Mouse (Mus musculus) limb, embryonic 12.5 days (tissue): ENCODE data around the gene Efcab8. TPM values are rescaled to one million over a fixed set of nuclear protein-coding genes. Genes with fewer than 3 reads are reported as not detected.
"Not testable (repeated sequence)": the region's sequence is repeated elsewhere in the genome, so short reads cannot be mapped to it uniquely, and the experiment has no call there.

Source experiments
- ATAC-seq: fragments of 200-750 bp; cut with Nextera tagmentation; 2 replicates; pipeline ENCODE4 v1.8.0; 2017; ENCODE audit warnings: low read depth, moderate TSS enrichment; ENCODE audit not compliant: insufficient number of reproducible peaks, insufficient read depth, low FRiP score, low TSS enrichment
- H3K27ac ChIP-seq: fragments of 300-500 bp; sonication (generic); 2 replicates; pipeline ENCODE4 v1.5.1; 2016; ENCODE audit warnings: mild to moderate bottlenecking, moderate library complexity
- H3K27me3 ChIP-seq: fragments of 300-500 bp; sonication (generic); 2 replicates; pipeline ENCODE4 v1.6.1; 2016; ENCODE audit warnings: mild to moderate bottlenecking, moderate library complexity
- H3K36me3 ChIP-seq: fragments of 300-500 bp; sonication (generic); 2 replicates; pipeline ENCODE4 v1.6.1; 2016; ENCODE audit warnings: mild to moderate bottlenecking, moderate library complexity
- H3K4me1 ChIP-seq: fragments of 300-500 bp; sonication (generic); replicated peaks from 2 replicates; pipeline ENCODE4 v1.6.1; 2016
- H3K4me2 ChIP-seq: fragments of 300-500 bp; sonication (generic); 2 replicates; pipeline ENCODE4 v1.6.1; 2016; ENCODE audit warnings: mild to moderate bottlenecking, moderate library complexity
- H3K4me3 ChIP-seq: fragments of 300-500 bp; sonication (generic); replicated peaks from 2 replicates; pipeline ENCODE4 v1.5.1; 2016; ENCODE audit warnings: mild to moderate bottlenecking
- H3K9ac ChIP-seq: fragments of 300-500 bp; sonication (generic); replicated peaks from 2 replicates; pipeline ENCODE4 v1.6.1; 2016; ENCODE audit warnings: mild to moderate bottlenecking, moderate library complexity
- H3K9me3 ChIP-seq: fragments of 300-500 bp; sonication (generic); 2 replicates; pipeline ENCODE4 v1.6.1; 2016; ENCODE audit warnings: mild to moderate bottlenecking, moderate library complexity
- WGBS: fragments of 180-500 bp; shearing (Covaris S2); methylation state at CpG from one replicate; pipeline ENCODE4 v1.1.7; 2016; 5-methylcytosine and 5-hydroxymethylcytosine counted together
- polyA plus RNA-seq: library from polyadenylated mRNA; unstranded; fragments of >200 nt; fragmentation: Nextera tagmentation; extraction: Ambion mirVana; gene quantifications from 2 replicates; pipeline ENCODE4 v1.2.1, GENCODE M21; 2016

Gene Efcab8
- polyA plus RNA-seq, 1 experiment from 2014 or later = 0.14 TPM

- H3K4me3 ChIP-seq = peak overlapping the region; percentile 33
- peak overlapping the region; percentile 64 for H3K4me2 ChIP-seq
- ATAC-seq = peak; percentile 85
- H3K9me3 ChIP-seq = no peaks in the 10 kb centered on the region
- no peak overlapping the region for H3K27ac ChIP-seq
- 0 out of 2 replicates have a peak overlapping the region, but pooled peaks have one; percentile 23 for H3K9ac ChIP-seq
- H3K36me3 ChIP-seq = peaks cover 6% of the 10 kb centered on the region; the same call in 1 of the 2 replicates
- 0 out of 2 replicates have a peak, but pooled peaks cover 8% of the 10 kb centered on the region for H3K4me1 ChIP-seq
- WGBS = 9% methylated on average over 24 of the region's 24 CpGs
- no peaks in the 10 kb centered on the region for H3K27me3 ChIP-seq
These were observed 931 bp upstream of the Efcab8 start for GRCm38 (mm10) chr2:153778638-153779362.

GRCm38 (mm10) chr2:153781181-153781580 lies 1.4 kb downstream of the Efcab8 start:
- no peaks in the 10 kb centered on the region for H3K36me3 ChIP-seq
- no peaks in the 10 kb centered on the region for H3K27me3 ChIP-seq
- H3K9me3 ChIP-seq = no peaks in the 10 kb centered on the region
- WGBS = 84% methylated on average over 4 of the region's 4 CpGs
- H3K4me3 ChIP-seq = no peak overlapping the region
- no peak overlapping the region for H3K9ac ChIP-seq
- H3K4me1 ChIP-seq = 0 out of 2 replicates have a peak, but pooled peaks cover 8% of the 10 kb centered on the region
- no peak overlapping the region for H3K27ac ChIP-seq
- no peak overlapping the region for H3K4me2 ChIP-seq
- no peak for ATAC-seq

GRCm38 (mm10) chr2:153784668-153785067 lies 4.9 kb downstream of the Efcab8 start:
- H3K4me3 ChIP-seq = no peak overlapping the region
- no peaks in the 10 kb centered on the region for H3K36me3 ChIP-seq
- H3K9me3 ChIP-seq = no peaks in the 10 kb centered on the region
- no peak overlapping the region for H3K27ac ChIP-seq
- H3K4me1 ChIP-seq = no peaks in the 10 kb centered on the region
- 89% methylated on average over 2 of the region's 2 CpGs for WGBS
- ATAC-seq = no peak
- no peak overlapping the region for H3K4me2 ChIP-seq
- no peaks in the 10 kb centered on the region for H3K27me3 ChIP-seq
- no peak overlapping the region for H3K9ac ChIP-seq

- Histone ChIP-seq H3K36me3 (no peaks in the 10 kb centered on the region), H3K4me1 (no peaks in the 10 kb centered on the region), H3K4me2 (no peak overlapping the region), H3K27me3 (no peaks in the 10 kb centered on the region), H3K9me3 (no peaks in the 10 kb centered on the region), H3K9ac (no peak overlapping the region), H3K4me3 (no peak overlapping the region), H3K27ac (no peak overlapping the region)
- no peak for ATAC-seq
These were observed 13.6 kb downstream of the Efcab8 start for GRCm38 (mm10) chr2:153793366-153793765.

GRCm38 (mm10) chr2:153795090-153795489 lies 15.4 kb downstream of the Efcab8 start:
- ATAC-seq = no peak
- Histone ChIP-seq H3K27ac (no peak overlapping the region), H3K4me3 (no peak overlapping the region), H3K4me2 (no peak overlapping the region), H3K9ac (no peak overlapping the region), H3K9me3 (no peaks in the 10 kb centered on the region), H3K27me3 (no peaks in the 10 kb centered on the region), H3K36me3 (no peaks in the 10 kb centered on the region), H3K4me1 (no peaks in the 10 kb centered on the region)
- WGBS = 64% methylated on average over 5 of the region's 5 CpGs

GRCm38 (mm10) chr2:153807464-153807863 lies 27.7 kb downstream of the Efcab8 start:
- H3K9me3 ChIP-seq, H3K4me3 ChIP-seq, H3K36me3 ChIP-seq, H3K9ac ChIP-seq, H3K27me3 ChIP-seq, H3K4me1 ChIP-seq, H3K4me2 ChIP-seq, H3K27ac ChIP-seq, ATAC-seq: not testable (repeated sequence)

GRCm38 (mm10) chr2:153808146-153808545 lies 28.4 kb downstream of the Efcab8 start:
- H3K9ac ChIP-seq = no peak overlapping the region
- no peaks in the 10 kb centered on the region for H3K4me1 ChIP-seq
- ATAC-seq = no peak
- WGBS = 79% methylated on average over 8 of the region's 8 CpGs
- no peaks in the 10 kb centered on the region for H3K9me3 ChIP-seq
- H3K4me3 ChIP-seq = no peak overlapping the region
- no peaks in the 10 kb centered on the region for H3K27me3 ChIP-seq
- no peak overlapping the region for H3K4me2 ChIP-seq
- H3K36me3 ChIP-seq = no peaks in the 10 kb centered on the region
- no peak overlapping the region for H3K27ac ChIP-seq

GRCm38 (mm10) chr2:153808841-153809240 lies 29.1 kb downstream of the Efcab8 start:
- H3K4me2 ChIP-seq = no peak overlapping the region
- no peaks in the 10 kb centered on the region for H3K4me1 ChIP-seq
- ATAC-seq = no peak
- H3K27ac ChIP-seq = no peak overlapping the region
- H3K36me3 ChIP-seq = no peaks in the 10 kb centered on the region
- no peaks in the 10 kb centered on the region for H3K27me3 ChIP-seq
- no peak overlapping the region for H3K9ac ChIP-seq
- H3K9me3 ChIP-seq = no peaks in the 10 kb centered on the region
- no peak overlapping the region for H3K4me3 ChIP-seq
- 77% methylated on average over 6 of the region's 6 CpGs for WGBS

- ATAC-seq = no peak
- Histone ChIP-seq H3K4me3 (no peak overlapping the region), H3K36me3 (no peaks in the 10 kb centered on the region), H3K4me2 (no peak overlapping the region), H3K27me3 (no peaks in the 10 kb centered on the region), H3K9me3 (no peaks in the 10 kb centered on the region), H3K27ac (no peak overlapping the region), H3K9ac (no peak overlapping the region), H3K4me1 (no peaks in the 10 kb centered on the region)
- WGBS = 58% methylated on average over 3 of the region's 3 CpGs
These were observed 30.2 kb downstream of the Efcab8 start for GRCm38 (mm10) chr2:153809921-153810320.

- Histone ChIP-seq H3K36me3 (no peaks in the 10 kb centered on the region), H3K9me3 (no peaks in the 10 kb centered on the region), H3K4me2 (no peak overlapping the region), H3K4me1 (no peaks in the 10 kb centered on the region), H3K27ac (no peak overlapping the region), H3K4me3 (no peak overlapping the region), H3K27me3 (0 out of 2 replicates have a peak, but pooled peaks cover under 1% of the 10 kb centered on the region), H3K9ac (no peak overlapping the region)
- no peak for ATAC-seq
- WGBS = 89% methylated on average over 2 of the region's 2 CpGs
These were observed 42.3 kb downstream of the Efcab8 start for GRCm38 (mm10) chr2:153822005-153822543.

- 84% methylated on average over 6 of the region's 6 CpGs for whole genome bisulfite sequencing
- no peak overlapping the region for H3K9ac ChIP-seq
These were observed 44.9 kb downstream of the Efcab8 start for GRCm38 (mm10) chr2:153824593-153824992.

GRCm38 (mm10) chr2:153825900-153826299 lies 46.2 kb downstream of the Efcab8 start:
- H3K27me3 ChIP-seq, H3K4me3 ChIP-seq, H3K4me1 ChIP-seq, H3K36me3 ChIP-seq, H3K27ac ChIP-seq, H3K9ac ChIP-seq, ATAC-seq, H3K9me3 ChIP-seq, H3K4me2 ChIP-seq: not testable (repeated sequence)
- WGBS = 67% methylated on average over 32 of the region's 32 CpGs

More at GRCm38 (mm10) chr2:153824593-153824992, 44.9 kb downstream of the Efcab8 start:
- H3K36me3 ChIP-seq = no peaks in the 10 kb centered on the region
- no peak overlapping the region for H3K4me3 ChIP-seq
- H3K4me1 ChIP-seq = no peaks in the 10 kb centered on the region
- no peak overlapping the region for H3K27ac ChIP-seq
- no peak for ATAC-seq
- no peak overlapping the region for H3K4me2 ChIP-seq
- H3K27me3 ChIP-seq = peaks cover 6% of the 10 kb centered on the region
- no peaks in the 10 kb centered on the region for H3K9me3 ChIP-seq
